In genomic region chr2:141876155-141876851, GRCm38 (mm10) we compare ENCODE assay signal across 14 mouse cellular contexts.
DNase-seq lines count a peak whose midpoint lies in the region; ATAC-seq lines count a peak whose summit lies in the region.
"Had no signal": no experiment of that assay in that cellular context is flagged by ENCODE, and none has a peak within 500 bp of the region (broad histone marks: within the 10 kb centered on the region; RNA-seq: fewer than 3 reads in every experiment).

No protein-coding gene starts in this region.

- no peak overlapping the region for H3K9ac ChIP-seq in embryonic facial prominence, embryonic 15.5 days
- H3K9ac ChIP-seq: liver, embryonic 13.5 days; neural tube, embryonic 13.5 days had no signal

- no peaks in the 10 kb centered on the region for H3K9me3 ChIP-seq in embryonic facial prominence, embryonic 15.5 days (replicated peaks)
- H3K9me3 ChIP-seq: hindbrain, embryonic 10.5 days; liver, embryonic 13.5 days; neural tube, embryonic 13.5 days had no signal

- no peaks in the 10 kb centered on the region for H3K36me3 ChIP-seq in embryonic facial prominence, embryonic 15.5 days
- H3K36me3 ChIP-seq: hindbrain, embryonic 10.5 days; liver, embryonic 13.5 days; neural tube, embryonic 13.5 days had no signal

- H3K4me1 ChIP-seq in embryonic facial prominence, embryonic 15.5 days, result peaks cover 9% of the 10 kb centered on the region; the same call in 1 of the 2 replicates
- H3K4me1 ChIP-seq: hindbrain, embryonic 10.5 days; liver, embryonic 13.5 days had no signal

- H3K4me3 ChIP-seq in embryonic facial prominence, embryonic 15.5 days (replicated peaks), result no peak overlapping the region
- H3K4me3 ChIP-seq: erythroblast, embryonic 14.5 days; hindbrain, embryonic 10.5 days; liver, embryonic 13.5 days; neural tube, embryonic 13.5 days had no signal

- H3K4me2 ChIP-seq in embryonic facial prominence, embryonic 15.5 days (replicated peaks), result no peak overlapping the region
- H3K4me2 ChIP-seq: liver, embryonic 13.5 days; neural tube, embryonic 13.5 days had no signal

- 0 out of 2 replicates have a peak, but pooled peaks have one; percentile 43 for ATAC-seq in embryonic facial prominence, embryonic 15.5 days (ENCODE audit: insufficient number of reproducible peaks, low FRiP score, low TSS enrichment, low read depth)

- no peak overlapping the region for H3K27ac ChIP-seq in embryonic facial prominence, embryonic 15.5 days (replicated peaks)
- H3K27ac ChIP-seq: hindbrain, embryonic 10.5 days; liver, embryonic 13.5 days; neural tube, embryonic 13.5 days had no signal

- 42% methylated on average over 10 of the region's 10 CpGs for WGBS in embryonic facial prominence, embryonic 15.5 days

- DNase-seq in layer of hippocampus, adult 11-12 months (ENCODE audit: low spot score), result peak; percentile 39
- DNase-seq in layer of hippocampus, postnatal 25 days (ENCODE audit: extremely low spot score in 1 of 2, low spot score in 1 of 2), result no peak
- DNase-seq in heart, postnatal 4 days, result peak; percentile 17
- peak; percentile 56 for DNase-seq in right cerebral cortex, adult 18-20 months
- no peak for DNase-seq in adrenal gland, adult 18-20 months (ENCODE audit: low spot score in 2 of 2)
- no peak for DNase-seq in MN1 (ENCODE audit: low spot score)
- DNase-seq in kidney, postnatal 36 days, result no peak
- DNase-seq: liver, embryonic 13.5 days; thymus, postnatal 4 days had no signal

- H3K27me3 ChIP-seq in embryonic facial prominence, embryonic 15.5 days, result no peaks in the 10 kb centered on the region
- H3K27me3 ChIP-seq: CH12.LX; liver, embryonic 13.5 days; neural tube, embryonic 13.5 days had no signal

Comparison
In these comparisons a context has a peak if more than half of its experiments do, and no peak if none do; other contexts are left out.
1. DNase-seq: peak in layer of hippocampus, adult 11-12 months (single experiment), heart, postnatal 4 days (single experiment) and right cerebral cortex, adult 18-20 months (single experiment); none in layer of hippocampus, postnatal 25 days (0 of 2), adrenal gland, adult 18-20 months (0 of 2), MN1 (single experiment) and kidney, postnatal 36 days (0 of 2).